Mouse (Mus musculus) gastrocnemius, postnatal 36 days (tissue): ENCODE data around the gene Alox15. TPM values are rescaled to one million over a fixed set of nuclear protein-coding genes. Genes with fewer than 3 reads are reported as not detected.

ENCODE experiments used
- DNase-seq, 2 experiments: peaks; one replicate each; pipeline ENCODE4 v3.0.0; 2022
- intact Hi-C: fragments of 180-260 bp; cut with DNase I; formaldehyde crosslinking; loops from one replicate; pipeline ENCODE4 v1.15.1; 2025
- total RNA-seq, 2 experiments: library from RNA; stranded (reverse); gene quantifications; 2 replicates each; pipeline ENCODE4 v1.2.3; 2021

Alox15 gene
- total RNA-seq, 2 experiments from 2014 or later = 0.87 TPM; not detected in 1

- no peak for DNase-seq
Observed at GRCm38 (mm10) chr11:70313833-70314232, 38.0 kb downstream of the Alox15 start.

GRCm38 (mm10) chr11:70309341-70309740, 42.5 kb downstream of the Alox15 start:
- intact Hi-C loops = loop anchor here (2.0 to 5.0 kb wide), 2 partner anchors 55 to 77 kb away; partner anchors contain the start of gene Alox12

More at GRCm38 (mm10) chr11:70313833-70314232, 38.0 kb downstream of the Alox15 start:
- intact Hi-C loops = no loop called here

DNA sequence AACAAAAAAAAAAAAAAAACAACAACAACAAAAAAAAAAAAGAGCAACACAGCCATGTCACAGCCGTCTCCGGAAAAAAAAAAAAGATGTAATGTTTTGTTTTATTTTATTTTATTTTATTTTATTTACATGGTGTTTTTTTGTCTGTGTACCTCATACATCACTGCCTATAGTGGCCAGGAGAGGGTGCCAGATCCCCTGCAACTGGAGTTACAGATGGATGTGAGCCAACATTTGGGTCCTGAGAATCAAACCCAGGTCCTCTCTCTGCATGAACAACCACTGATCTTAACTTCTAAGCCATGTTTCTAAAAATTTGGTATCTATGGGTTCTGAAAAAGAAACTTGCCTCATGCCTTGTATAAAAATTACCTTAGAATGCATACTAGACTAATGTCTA, 43.5 kb downstream of the Alox15 start:
- intact Hi-C loops = loop anchor here (2.0 to 5.0 kb wide), 2 partner anchors 53 to 76 kb away; partner anchors contain the start of gene Alox12
- no peak for DNase-seq

More at GRCm38 (mm10) chr11:70309341-70309740, 42.5 kb downstream of the Alox15 start:
- peak in 1 of 2 experiments; percentile 21 for DNase-seq

GRCm38 (mm10) chr11:70306159-70306558, 45.7 kb downstream of the Alox15 start:
- intact Hi-C loops = loop anchor here (5.0 kb wide), 1 partner anchor 74 kb away; no protein-coding TSS in a partner anchor
- DNase-seq = no peak

- DNase-seq = no peak
- intact Hi-C loops = no loop called here
Observed at GRCm38 (mm10) chr11:70302293-70302692, 49.5 kb downstream of the Alox15 start.

DNA sequence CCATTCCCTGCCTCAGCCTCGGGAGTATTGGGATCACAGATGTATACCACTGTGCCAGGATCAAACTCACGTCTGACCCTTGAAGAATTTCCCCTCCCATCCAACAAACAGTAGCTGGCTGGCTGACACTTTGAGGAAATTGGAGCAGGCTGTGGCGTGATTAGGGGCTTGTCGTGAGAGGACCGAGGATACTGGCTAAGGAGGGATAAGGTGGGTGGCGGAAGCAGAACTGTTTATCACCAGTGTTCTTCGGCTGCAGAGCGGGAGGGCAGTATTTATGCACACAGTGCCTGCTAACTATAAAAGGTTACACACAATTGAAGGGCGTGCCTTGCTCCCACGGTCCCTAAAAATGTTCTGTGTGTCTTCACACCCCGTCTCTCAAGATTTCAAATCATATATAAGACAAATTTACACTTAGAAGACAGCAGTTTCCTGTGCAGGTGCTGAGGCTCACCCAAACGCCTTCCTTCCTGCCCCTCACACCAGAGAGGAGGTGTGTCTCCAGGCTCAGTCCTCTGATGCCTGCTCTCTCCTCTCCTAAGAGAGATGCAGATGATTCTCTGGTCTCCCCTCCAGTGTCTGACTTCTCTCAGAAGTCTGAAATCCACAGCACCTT, 53.9 kb downstream of the Alox15 start:
- DNase-seq = no peak
- intact Hi-C loops = no loop called here

GRCm38 (mm10) chr11:70297405-70297804, 54.4 kb downstream of the Alox15 start:
- intact Hi-C loops = no loop called here
- DNase-seq = no peak

Other genes with a start within 250 kb of the Alox15 start
- gene Mgl2, start 221.7 kb downstream of the Alox15 start, total RNA-seq = 1 to 10 TPM; 1.1 to 1.2 TPM
- 1 to 10 TPM; 1.8 to 2.0 TPM for gene Clec10a, start 195.8 kb downstream of the Alox15 start, total RNA-seq
- gene Slc16a11, start 139.3 kb downstream of the Alox15 start, total RNA-seq = under 1 TPM; 0.46 to 0.49 TPM
- under 1 TPM; 0.74 to 0.94 TPM for gene Slc16a13, start 131.0 kb downstream of the Alox15 start, total RNA-seq
- 1 to 10 TPM; 3.7 to 6.5 TPM for gene Bcl6b, start 122.2 kb downstream of the Alox15 start, total RNA-seq
- 10 to 100 TPM; 29.3 to 31.9 TPM for gene 0610010K14Rik, start 114.1 kb downstream of the Alox15 start, total RNA-seq
- 1 to 10 TPM; 1.3 to 2.4 TPM for gene Gm21988, start 112.2 kb downstream of the Alox15 start, total RNA-seq
- gene Rnasek, start 112.2 kb downstream of the Alox15 start, total RNA-seq = 100 to 1,000 TPM in 1 of 2 experiments, 10 to 100 TPM in 1; 94.6 to 110 TPM
- gene Alox12, start 96.7 kb downstream of the Alox15 start, total RNA-seq = 1 to 10 TPM in 1 of 2 experiments, under 1 TPM in 1; 0.82 to 1.2 TPM
- gene Alox12e, start 29.4 kb downstream of the Alox15 start, total RNA-seq = not detected
- 10 to 100 TPM; 16.1 to 20.9 TPM for gene Pelp1, start 58.0 kb upstream of the Alox15 start, total RNA-seq
- 1 to 10 TPM; 6.2 to 8.1 TPM for gene Arrb2, start 80.6 kb upstream of the Alox15 start, total RNA-seq
- gene Med11, start 99.9 kb upstream of the Alox15 start, total RNA-seq = 1 to 10 TPM; 4.2 to 6.8 TPM
- gene Zmynd15, start 107.4 kb upstream of the Alox15 start, total RNA-seq = under 1 TPM; 0.10 to 0.61 TPM
- 1 to 10 TPM; 1.4 to 1.5 TPM for gene Cxcl16, start 108.0 kb upstream of the Alox15 start, total RNA-seq
- not detected for gene Tm4sf5, start 153.2 kb upstream of the Alox15 start, total RNA-seq
- not detected for gene Vmo1, start 162.6 kb upstream of the Alox15 start, total RNA-seq
- gene Gltpd2, start 167.2 kb upstream of the Alox15 start, total RNA-seq = not detected
- gene Psmb6, start 173.3 kb upstream of the Alox15 start, total RNA-seq = 100 to 1,000 TPM; 242 TPM
- gene Gm40193, start 180.9 kb upstream of the Alox15 start, total RNA-seq = not detected
- gene Pld2, start 188.0 kb upstream of the Alox15 start, total RNA-seq = 10 to 100 TPM; 15.0 to 17.2 TPM
- 10 to 100 TPM; 28.0 to 31.1 TPM for gene Mink1, start 210.8 kb upstream of the Alox15 start, total RNA-seq